Mouse (Mus musculus) kidney, postnatal 0 days (tissue): ENCODE results near the gene Klhl29. TPM values are rescaled to one million over a fixed set of nuclear protein-coding genes. Genes with fewer than 3 reads are reported as not detected.
A peak's percentile ranks its signal among the peaks of the same experiment; 100 is the strongest.

Experiments
- ATAC-seq: fragments of 200-750 bp; cut with Nextera tagmentation; replicated peaks from 2 replicates; pipeline ENCODE4 v1.8.0; 2017; ENCODE audit warnings: low read depth, moderate number of reproducible peaks, moderate TSS enrichment, moderate library complexity; ENCODE audit not compliant: low FRiP score
- DNase-seq: peaks from one replicate; pipeline ENCODE4 v3.0.0-alpha.2; 2016; ENCODE audit warnings: low spot score
- H3K27ac ChIP-seq: fragments of 300-500 bp; sonication (generic); 2 replicates; pipeline ENCODE4 v1.5.1; 2014; ENCODE audit warnings: mild to moderate bottlenecking
- H3K27me3 ChIP-seq: fragments of 300-500 bp; sonication (generic); 2 replicates; pipeline ENCODE4 v1.6.1; 2014; ENCODE audit warnings: low read length, mixed read lengths; ENCODE audit not compliant: insufficient read depth
- H3K36me3 ChIP-seq: fragments of 300-500 bp; sonication (generic); 2 replicates; pipeline ENCODE4 v1.6.1; 2014; ENCODE audit warnings: low read length, mixed read lengths; ENCODE audit not compliant: insufficient read depth
- H3K4me1 ChIP-seq: fragments of 300-500 bp; sonication (generic); replicated peaks from 2 replicates; pipeline ENCODE4 v1.6.1; 2014; ENCODE audit warnings: antibody characterized with exemption, low read length, mixed read lengths; ENCODE audit not compliant: insufficient read depth
- H3K4me2 ChIP-seq: fragments of 300-500 bp; sonication (generic); 2 replicates; pipeline ENCODE4 v1.6.1; 2014; ENCODE audit warnings: mild to moderate bottlenecking, low read length, moderate library complexity, mixed read lengths
- H3K4me3 ChIP-seq: fragments of 300-500 bp; sonication (generic); replicated peaks from 2 replicates; pipeline ENCODE4 v1.5.1; 2014; ENCODE audit warnings: low read depth, low read length
- H3K9ac ChIP-seq: fragments of 300-500 bp; sonication (generic); 2 replicates; pipeline ENCODE4 v1.6.1; 2014; ENCODE audit warnings: low read depth, low read length
- H3K9me3 ChIP-seq: fragments of 300-500 bp; sonication (generic); replicated peaks from 2 replicates; pipeline ENCODE4 v1.6.1; 2016; ENCODE audit warnings: low read length, inconsistent platforms, mixed read lengths
- CTCF ChIP-seq: IDR thresholded peaks from 2 replicates; pipeline ENCODE4 v1.5.1; 2016; ENCODE audit warnings: antibody characterized with exemption, low read depth, mild to moderate bottlenecking, moderate library complexity
- WGBS: fragments of 180-500 bp; shearing (Covaris S2); extraction: QIAGEN DNeasy Blood & Tissue Kit; methylation state at CpG from one replicate; pipeline ENCODE4 v1.1.7; 2014; 5-methylcytosine and 5-hydroxymethylcytosine counted together
- polyA plus RNA-seq: library from polyadenylated mRNA; unstranded; fragments of >200 nt; fragmentation: Nextera tagmentation; extraction: Ambion mirVana; gene quantifications from 2 replicates; pipeline ENCODE4 v1.2.1, GENCODE M21; 2015

The Klhl29 gene
- polyA plus RNA-seq, 1 experiment from 2014 or later = 0.30 TPM

- Histone ChIP-seq H3K9me3 (no peaks in the 10 kb centered on the region), H3K4me3 (no peak overlapping the region), H3K36me3 (no peaks in the 10 kb centered on the region), H3K27me3 (no peaks in the 10 kb centered on the region), H3K4me2 (no peak overlapping the region), H3K27ac (no peak overlapping the region), H3K4me1 (peaks cover 6% of the 10 kb centered on the region), H3K9ac (no peak overlapping the region)
- ATAC-seq (0 out of 2 replicates have a peak, but pooled peaks have one; percentile 31), DNase-seq (peak; percentile 64)
- WGBS = 45% methylated on average over 9 of the region's 9 CpGs
- TF ChIP-seq CTCF = no peak
Observed at GRCm38 (mm10) chr12:5246193-5246621, 129.3 kb downstream of the Klhl29 start.

- 73% methylated on average over 4 of the region's 4 CpGs for WGBS
- TF ChIP-seq CTCF = no peak
- Histone ChIP-seq H3K4me2 (no peak overlapping the region), H3K9me3 (no peaks in the 10 kb centered on the region), H3K9ac (no peak overlapping the region), H3K4me1 (peaks cover 3% of the 10 kb centered on the region), H3K27me3 (no peaks in the 10 kb centered on the region), H3K36me3 (no peaks in the 10 kb centered on the region), H3K4me3 (no peak overlapping the region), H3K27ac (no peak overlapping the region)
- ATAC-seq (no peak), DNase-seq (no peak)
Observed at GRCm38 (mm10) chr12:5245207-5245597, 130.3 kb downstream of the Klhl29 start.

GRCm38 (mm10) chr12:5244431-5245206 lies 130.9 kb downstream of the Klhl29 start:
- Histone ChIP-seq H3K27me3 (no peaks in the 10 kb centered on the region), H3K4me2 (no peak overlapping the region), H3K4me1 (no peaks in the 10 kb centered on the region; the same call in 1 of the 2 replicates), H3K9ac (no peak overlapping the region), H3K4me3 (no peak overlapping the region), H3K36me3 (no peaks in the 10 kb centered on the region), H3K9me3 (no peaks in the 10 kb centered on the region), H3K27ac (no peak overlapping the region)
- DNase-seq = no peak
- TF ChIP-seq CTCF = no peak
- WGBS = 87% methylated on average over 10 of the region's 10 CpGs
- no peak for ATAC-seq

- no peak for ATAC-seq
- 90% methylated on average over 6 of the region's 6 CpGs for WGBS
- H3K36me3 ChIP-seq = no peaks in the 10 kb centered on the region
Observed at GRCm38 (mm10) chr12:5243867-5244266, 131.6 kb downstream of the Klhl29 start.

GRCm38 (mm10) chr12:5243449-5243848 lies 132.0 kb downstream of the Klhl29 start:
- DNase-seq (no peak), ATAC-seq (no peak)
- Histone ChIP-seq H3K9me3 (no peaks in the 10 kb centered on the region), H3K27me3 (no peaks in the 10 kb centered on the region), H3K4me3 (no peak overlapping the region), H3K4me1 (no peaks in the 10 kb centered on the region), H3K27ac (no peak overlapping the region), H3K9ac (no peak overlapping the region), H3K36me3 (no peaks in the 10 kb centered on the region), H3K4me2 (no peak overlapping the region)
- WGBS = 45% methylated on average over 4 of the region's 4 CpGs
- TF ChIP-seq CTCF = no peak

More at GRCm38 (mm10) chr12:5243867-5244266, 131.6 kb downstream of the Klhl29 start:
- no peaks in the 10 kb centered on the region for H3K9me3 ChIP-seq
- H3K4me2 ChIP-seq = no peak overlapping the region
- no peak overlapping the region for H3K27ac ChIP-seq
- TF ChIP-seq CTCF = no peak
- no peak for DNase-seq
- H3K9ac ChIP-seq = no peak overlapping the region
- H3K27me3 ChIP-seq = no peaks in the 10 kb centered on the region
- H3K4me1 ChIP-seq = no peaks in the 10 kb centered on the region
- no peak overlapping the region for H3K4me3 ChIP-seq

- Histone ChIP-seq H3K4me3 (no peak overlapping the region), H3K27me3 (no peaks in the 10 kb centered on the region), H3K36me3 (no peaks in the 10 kb centered on the region), H3K9me3 (no peaks in the 10 kb centered on the region), H3K4me2 (no peak overlapping the region), H3K4me1 (no peaks in the 10 kb centered on the region; the same call in 1 of the 2 replicates), H3K27ac (no peak overlapping the region), H3K9ac (no peak overlapping the region)
- no peak for DNase-seq
- ATAC-seq = no peak
- no peak for TF ChIP-seq CTCF
- WGBS = 84% methylated on average over 8 of the region's 8 CpGs
Observed at GRCm38 (mm10) chr12:5242551-5243330, 132.7 kb downstream of the Klhl29 start.
